Mouse (Mus musculus) cerebellum, adult 11-12 months (tissue): ENCODE results near the gene Arhgap6.

Experiments
- DNase-seq: peaks from one replicate; pipeline ENCODE4 v3.0.0; 2022

Arhgap6 gene

DNA sequence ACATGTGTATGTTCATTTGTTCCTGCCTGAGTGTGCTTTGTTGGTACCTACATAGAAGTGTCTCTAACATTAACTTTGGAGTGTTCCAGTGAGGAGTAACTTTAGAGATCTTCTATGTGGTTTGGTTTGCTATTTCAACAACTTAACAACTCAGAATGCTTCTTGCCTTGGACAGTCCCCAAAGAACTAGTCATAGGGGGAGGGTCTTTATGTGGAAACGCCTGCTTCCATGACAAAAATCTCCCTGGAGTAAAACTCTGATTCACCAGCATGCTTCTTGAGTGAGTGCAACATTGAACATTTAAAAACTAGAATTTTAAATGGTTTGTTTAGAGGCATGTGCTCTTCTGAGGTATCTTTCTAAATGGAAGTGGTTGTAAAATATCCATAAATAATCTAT, 212.2 kb downstream of the Arhgap6 start:
- DNase-seq = no peak

DNA sequence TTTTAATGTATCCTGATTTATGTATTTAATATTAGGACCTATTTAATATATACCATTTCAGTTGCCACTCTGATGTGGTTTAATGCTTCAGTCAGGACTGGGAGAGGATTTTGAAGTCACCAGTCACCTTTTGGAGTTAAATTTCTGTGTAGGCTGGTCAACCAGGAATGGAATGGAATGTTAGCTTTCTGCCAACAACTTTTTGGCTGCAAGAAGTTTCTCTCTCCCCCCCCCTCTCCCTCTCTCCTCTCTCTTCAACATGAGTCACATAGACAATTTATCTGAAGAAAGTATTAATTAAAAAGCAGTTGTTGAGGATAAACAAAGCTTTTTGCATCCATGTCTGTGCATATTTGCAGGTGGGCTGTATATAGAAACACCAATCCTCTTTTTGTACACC, 217.8 kb downstream of the Arhgap6 start:
- DNase-seq = no peak

DNA sequence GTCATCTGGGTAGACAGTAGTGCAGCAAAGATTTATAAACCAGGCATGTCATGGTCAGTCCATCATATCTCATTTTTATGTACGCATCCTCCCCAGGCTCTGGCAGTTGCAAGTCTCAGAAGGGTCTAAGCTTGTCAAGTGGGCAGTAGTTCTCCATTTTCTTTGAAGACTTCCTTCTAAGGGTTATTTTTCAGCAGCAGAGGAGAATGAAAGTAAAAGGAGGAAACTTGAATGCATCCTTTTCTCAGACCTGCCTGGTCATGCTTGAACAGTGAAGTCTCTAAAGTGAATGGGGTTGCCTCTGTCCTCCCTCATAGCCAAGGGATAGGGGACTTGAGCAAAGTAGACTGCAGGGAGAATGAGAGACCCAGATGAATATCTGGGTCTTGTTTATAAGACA, 239.5 kb downstream of the Arhgap6 start:
- no peak for DNase-seq

DNA sequence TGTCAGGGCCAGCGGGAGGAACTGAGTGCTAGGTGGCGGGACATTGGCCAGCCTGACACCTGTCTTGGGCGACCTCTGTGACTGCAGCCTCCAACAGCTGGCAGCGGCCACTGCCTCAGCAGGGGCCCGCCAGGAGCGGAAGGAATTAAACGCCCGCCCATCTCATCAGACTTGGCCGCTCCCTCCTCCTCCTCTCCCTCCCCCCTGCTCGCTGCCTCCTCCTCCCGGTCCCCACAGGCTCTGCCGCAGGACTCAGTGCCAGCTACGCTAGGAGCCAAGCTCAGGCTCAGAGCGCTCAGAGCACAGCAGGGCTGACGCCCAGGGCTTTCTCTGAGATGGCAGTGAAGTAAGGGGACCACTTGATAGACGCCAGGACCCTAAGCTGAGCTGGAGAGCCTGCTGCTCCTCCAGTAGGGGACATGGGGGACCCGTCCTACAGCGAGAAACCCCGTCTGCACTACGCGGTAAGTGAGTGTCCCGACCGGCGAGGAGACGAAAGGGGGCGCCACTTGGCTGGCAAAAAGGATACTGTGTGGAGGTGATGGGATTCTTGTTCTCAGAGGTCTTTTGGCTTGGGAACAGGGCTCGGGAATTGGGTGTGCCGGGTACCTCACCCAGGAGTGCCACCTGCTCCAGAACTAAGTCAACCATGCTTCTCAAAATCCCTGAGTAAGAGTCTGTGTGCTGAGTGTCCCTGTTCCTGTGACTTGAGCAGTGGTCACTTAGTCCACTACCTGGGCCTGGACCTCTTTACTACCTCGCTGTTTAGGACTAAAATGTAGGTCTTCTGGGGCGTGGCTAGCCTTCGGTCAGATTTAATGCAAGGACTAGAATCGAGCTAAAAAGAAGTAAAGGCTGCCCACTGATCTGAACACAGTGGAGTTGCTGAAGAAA, 241.8 kb downstream of the Arhgap6 start:
- peak; percentile 6 for DNase-seq

DNA sequence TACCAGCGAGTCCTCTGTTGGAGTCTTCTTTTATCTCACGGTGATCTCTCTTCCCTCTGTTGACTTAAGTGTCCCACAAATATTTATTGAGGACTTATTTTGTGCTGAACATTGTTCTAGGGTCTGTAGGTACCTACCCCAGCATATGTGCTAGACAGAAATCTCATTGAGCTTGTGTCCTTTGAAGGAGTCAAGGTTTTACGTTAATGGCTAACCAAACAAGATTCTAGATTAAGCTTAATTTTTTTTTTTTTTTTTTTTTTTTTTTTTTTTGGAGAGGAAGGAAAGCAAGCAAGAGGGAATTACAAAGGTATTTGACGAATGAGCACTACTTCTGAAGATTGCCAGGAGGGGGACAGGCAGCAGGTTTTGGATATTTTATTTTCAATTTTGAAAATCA, 242.5 kb downstream of the Arhgap6 start:
- no peak for DNase-seq

DNA sequence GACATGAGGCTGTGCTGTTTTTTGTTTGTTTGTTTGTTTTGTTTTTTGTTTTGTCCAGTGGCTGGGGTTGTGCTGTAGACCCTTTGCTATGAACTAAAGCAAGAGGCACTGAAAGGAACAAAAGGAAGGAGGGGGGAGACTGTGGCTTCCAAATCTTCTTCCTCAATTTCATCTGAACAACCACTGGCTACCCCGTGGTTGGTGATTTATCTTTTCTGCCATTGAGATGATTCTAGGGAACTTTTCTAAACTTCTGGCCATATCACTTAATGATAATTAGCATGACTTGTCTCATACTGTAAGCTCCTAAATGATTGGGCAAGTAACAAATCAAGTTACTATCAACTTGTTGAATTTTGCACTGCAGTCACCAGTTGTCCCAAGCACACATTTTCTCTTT, 249.0 kb downstream of the Arhgap6 start:
- no peak for DNase-seq

DNA sequence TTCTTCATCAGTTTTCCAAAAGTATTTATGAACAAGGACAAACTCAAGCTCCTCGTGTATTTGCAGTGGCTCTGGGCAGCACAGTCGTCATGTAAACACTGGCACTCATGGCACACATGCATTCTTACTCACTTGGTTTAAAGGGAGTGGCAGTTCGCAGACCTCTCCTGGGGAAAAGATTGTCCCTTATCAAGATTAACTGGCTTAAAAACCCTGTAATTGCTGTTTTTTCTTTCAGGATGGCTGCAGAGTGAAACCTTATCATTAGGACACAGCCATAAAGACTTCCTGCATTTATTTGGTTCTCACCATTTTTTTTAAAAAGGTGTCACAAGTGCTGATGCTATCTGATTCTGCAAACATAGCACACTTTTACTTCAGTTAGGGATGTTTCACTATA, 252.7 kb downstream of the Arhgap6 start:
- DNase-seq = no peak

DNA sequence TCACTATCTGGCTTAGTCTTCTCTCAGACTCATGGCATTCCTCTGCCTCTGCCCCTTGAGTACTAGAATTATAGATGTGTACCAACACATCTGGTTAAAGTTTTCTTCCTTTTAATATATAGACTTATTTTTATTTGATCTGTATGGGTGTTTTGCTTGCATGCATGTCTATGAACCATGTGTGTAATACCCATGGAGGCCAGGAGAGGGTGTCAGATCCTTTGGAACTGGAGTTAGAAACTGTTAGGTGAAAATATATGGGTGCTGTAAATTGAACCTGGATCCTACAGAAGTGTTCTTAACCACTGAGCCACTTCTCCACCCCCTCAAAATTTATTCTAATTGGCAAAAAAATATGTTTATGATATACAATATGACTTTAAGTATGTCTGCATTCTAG, 254.7 kb downstream of the Arhgap6 start:
- DNase-seq = no peak

DNA sequence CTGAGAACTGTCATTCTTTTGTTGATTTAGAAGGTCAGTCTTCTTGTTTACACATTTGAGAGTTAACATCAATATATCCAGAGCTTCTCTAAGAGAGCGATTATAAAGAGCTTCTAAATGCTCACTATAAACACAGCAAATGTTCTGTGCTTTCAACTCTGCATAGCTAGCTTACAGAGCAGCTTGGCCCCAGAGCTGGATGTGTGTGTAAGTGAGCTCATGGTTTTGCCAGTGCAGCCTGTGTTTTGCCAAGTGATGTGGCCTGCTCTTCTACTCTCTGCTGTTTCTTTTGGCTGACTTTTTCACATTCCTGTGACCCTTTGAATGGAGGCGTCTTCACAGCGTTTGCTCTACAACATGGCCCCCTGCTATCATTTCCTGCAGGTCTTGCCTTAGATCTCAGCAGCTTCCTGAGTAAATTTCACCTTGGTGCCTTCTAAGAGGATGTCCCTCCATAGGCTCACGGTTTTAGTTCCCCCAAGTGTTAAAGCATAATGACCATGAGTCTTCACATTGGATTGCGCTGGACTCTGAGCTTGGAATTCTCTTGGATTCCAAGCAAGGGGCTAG, 259.1 kb downstream of the Arhgap6 start:
- DNase-seq = no peak

DNA sequence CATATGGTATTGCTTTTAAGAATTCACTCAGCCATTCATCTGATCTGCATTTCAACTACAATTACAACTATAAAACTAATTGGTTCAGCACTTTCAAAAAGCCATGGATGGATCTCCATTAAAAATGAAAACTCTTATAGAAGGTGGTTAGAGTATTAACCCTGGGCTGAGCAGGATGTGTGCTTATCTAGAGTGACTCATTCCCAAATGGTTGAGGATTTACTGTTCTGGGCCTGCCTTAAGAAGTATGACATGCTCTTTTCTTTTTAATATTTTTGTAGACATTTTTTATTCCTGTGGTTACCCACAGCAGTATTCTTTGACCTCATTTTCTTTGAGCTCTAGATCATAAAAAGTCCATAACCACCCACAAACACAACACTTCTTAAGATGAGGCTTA, 267.7 kb downstream of the Arhgap6 start:
- no peak for DNase-seq

DNA sequence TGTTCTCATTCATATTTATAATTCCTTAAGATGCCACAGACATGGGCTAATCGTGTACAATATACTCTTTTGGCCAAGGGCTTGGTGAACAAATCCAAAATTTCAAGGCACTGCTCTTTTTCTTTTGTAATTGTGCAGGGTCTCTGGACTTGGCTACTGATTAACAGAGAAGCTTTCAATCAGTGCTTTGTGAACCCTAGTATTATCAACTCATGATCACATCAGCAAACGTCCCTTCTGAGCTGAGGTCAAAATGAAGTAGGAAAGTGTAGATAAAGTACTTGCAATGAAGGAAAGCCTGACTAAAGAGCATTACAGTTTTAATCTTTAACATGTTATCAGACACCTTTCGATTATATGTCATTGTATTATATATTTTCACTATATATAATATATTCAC, 270.4 kb downstream of the Arhgap6 start:
- DNase-seq = no peak

DNA sequence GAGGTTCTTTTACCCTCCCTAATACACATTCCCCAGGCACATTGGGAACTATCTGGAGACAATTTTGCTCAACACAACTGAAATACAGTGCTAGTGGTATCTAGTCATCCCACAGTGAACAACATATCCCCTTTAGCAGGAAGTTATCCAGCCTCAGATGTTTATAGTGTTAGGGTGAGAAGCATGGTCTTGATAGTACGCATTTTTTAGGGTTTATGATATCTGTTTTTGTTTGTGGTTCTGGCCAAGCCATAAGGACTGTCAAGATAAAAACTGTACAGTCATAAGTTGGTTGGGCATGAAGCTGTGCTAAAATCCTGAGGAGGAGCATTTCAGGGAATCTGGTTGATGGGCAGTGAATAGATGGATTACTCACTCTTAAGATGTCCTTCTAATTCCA, 271.0 kb downstream of the Arhgap6 start:
- DNase-seq = no peak

DNA sequence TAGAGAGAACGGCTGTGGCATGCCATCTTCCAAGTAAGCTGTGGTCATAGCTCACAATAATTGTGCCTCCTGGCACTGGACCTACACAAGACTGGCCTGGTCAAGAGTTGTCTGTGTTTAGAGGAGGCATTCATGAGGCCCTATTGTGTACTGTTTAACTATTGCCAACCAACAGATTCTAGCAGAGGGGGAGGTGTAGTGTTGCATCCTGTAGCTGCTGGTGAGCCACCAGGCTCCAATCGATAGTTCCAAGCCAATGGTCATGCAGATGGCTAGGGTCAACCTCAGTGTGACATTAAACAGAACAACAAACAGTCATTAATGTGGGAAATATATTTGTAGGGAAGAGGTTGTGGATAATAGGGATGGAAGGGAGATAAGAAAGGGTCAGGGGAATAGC, 280.1 kb downstream of the Arhgap6 start:
- no peak for DNase-seq

DNA sequence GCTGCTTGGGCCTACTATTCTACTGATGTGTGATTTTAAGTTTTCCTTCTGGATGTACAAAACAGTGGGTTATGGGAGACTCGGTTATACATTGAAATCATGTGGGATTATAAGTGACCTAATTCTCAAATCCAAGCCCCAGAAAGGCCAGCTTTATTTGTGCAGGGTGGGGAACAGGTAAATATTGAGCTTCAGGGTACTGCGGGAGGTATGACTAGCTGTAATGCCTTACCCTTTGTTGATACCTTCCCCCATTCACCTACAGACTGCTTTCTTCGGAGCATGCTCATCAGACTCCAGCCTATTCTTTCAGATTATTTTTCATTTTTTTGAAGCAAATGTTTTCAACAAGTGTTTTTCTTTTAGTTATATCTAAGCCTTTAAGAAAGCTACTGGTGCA, 286.7 kb downstream of the Arhgap6 start:
- DNase-seq = no peak

DNA sequence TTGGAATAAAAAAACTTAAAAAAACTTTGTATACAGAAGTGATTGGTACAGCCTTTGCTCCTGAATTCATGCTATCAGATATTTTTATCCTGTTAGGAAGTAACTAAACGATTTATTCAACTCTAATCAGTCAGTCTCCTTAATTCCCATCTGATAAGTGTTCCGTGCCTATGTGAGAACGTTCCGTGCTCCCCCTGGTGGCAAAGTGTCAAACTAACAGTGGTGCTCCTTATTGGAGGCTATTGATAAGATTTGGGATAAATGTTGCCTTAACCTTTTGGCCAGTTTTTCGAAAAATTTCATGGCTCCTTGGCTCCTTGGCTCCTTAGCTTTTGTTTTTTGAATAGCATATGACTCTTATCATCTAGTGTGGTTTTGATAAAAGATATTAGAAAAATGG, 291.0 kb downstream of the Arhgap6 start:
- peak; percentile 2 for DNase-seq

DNA sequence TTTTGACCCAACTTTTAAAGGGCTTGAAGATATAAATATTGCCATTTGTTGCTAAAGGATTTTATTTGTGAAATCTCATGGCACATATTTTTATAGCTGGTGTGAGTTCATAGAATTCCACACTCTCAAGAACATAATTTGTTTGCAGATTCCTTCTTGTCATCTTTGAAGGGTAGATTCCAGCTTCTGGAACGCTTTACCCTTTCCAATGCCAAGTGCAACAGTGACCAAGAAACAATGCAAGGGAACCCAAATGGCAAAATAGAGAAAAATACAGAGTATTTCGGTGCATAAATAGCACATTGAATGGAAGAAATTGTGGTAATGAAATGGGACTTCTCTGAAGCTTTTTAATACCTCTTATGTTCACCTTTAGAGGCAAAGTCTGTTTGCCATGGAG, 294.3 kb downstream of the Arhgap6 start:
- no peak for DNase-seq

DNA sequence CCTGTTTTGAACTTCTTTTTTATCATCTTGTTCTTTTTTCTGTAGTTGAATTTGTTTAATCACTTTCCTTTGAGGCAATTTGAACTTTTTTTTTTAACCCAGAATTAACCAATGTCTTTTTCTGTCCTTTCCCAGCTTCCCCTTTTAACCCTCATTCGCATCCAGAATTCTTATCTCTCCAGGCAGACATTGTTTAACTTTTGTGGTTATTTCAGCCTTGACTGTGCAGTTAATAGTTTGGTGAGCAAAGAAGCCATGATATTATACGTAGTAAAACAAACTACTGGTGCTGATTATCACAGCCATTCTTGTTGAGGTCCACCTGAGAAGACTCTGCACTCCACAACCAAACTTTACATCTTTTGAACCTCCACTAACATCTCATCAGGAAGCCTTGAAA, 299.7 kb downstream of the Arhgap6 start:
- no peak for DNase-seq

DNA sequence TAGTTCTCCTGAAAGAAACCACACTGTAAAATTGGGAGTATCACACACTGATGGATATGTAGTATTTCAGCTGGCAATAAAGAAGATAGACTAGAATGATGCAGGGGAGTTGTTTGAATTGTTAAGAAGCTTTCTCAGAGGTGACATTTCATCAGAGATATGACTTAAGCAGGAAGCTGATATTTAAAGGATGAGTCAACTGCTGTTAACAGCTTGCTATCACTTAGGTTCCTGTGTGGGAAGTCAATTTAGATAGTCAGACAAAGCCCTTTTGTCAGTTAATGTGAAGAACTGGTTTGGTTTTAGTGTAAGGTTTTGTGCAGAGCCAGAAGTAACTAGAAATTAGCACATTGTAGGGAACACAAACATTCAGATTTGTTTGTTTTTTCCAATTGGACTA, 300.7 kb downstream of the Arhgap6 start:
- no peak for DNase-seq

DNA sequence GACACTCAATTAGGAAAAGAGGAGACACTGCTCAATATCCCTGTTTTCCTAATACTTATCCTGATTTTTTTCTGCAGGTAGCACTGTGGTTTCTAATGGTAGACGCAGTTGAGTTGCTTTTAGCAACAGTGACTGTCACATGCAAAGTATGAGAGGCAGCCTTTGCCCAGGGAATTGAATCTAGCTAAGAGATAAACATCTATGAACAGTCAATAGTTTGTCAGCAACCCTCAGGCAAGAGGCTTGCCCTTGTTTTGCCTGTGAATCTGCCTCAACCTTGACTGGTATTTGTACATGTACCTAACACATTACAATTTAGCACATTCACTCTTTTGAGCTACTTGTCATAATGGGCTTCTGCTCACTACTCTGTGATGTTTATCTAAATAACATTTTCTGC, 307.8 kb downstream of the Arhgap6 start:
- no peak for DNase-seq

DNA sequence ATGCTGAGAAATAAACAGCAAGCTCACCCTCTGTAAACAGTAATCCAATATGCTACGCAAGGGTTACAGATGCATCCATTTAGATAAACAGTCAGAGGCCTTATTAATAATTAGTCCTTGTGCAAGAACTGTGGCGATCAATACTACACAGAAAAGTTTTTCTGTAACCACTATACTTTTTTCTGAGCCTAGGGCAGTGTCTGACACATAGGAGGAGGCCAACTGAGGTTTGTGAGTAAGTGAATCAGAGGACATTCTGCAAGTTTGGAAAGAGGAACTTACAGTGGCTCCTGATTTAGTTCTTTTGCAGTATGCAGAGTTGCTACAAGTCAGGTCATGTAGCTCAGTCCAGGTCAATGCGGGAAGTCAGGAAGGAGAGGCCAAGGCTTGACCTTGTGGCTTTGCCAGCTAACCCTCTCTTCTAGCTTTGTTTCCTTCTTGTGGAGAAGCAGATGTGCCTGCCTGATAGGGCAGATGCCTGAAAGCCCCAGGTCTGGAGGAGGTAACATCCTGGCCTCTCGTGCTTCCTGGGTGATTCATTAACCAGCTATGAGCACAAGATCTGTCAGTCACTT, 311.2 kb downstream of the Arhgap6 start:
- DNase-seq = no peak

DNA sequence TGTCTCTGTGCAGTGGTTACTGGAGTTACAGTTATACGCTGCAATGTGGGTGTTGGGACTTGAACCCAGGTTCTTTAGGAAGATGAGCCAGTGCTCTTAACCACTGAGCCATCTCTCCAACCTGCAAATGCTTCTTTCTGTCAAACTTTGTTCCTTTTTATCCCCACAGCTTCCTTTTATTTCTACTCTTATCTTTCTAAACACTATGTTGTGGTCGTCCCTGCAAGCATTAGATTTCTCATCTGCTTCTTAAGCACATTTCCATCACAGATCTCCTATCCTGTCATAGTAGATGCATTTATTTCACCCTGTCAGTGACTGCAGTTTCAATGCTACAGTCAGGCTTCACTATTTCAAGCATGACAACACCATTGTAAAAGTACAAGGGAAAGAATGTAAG, 312.5 kb downstream of the Arhgap6 start:
- DNase-seq = no peak

DNA sequence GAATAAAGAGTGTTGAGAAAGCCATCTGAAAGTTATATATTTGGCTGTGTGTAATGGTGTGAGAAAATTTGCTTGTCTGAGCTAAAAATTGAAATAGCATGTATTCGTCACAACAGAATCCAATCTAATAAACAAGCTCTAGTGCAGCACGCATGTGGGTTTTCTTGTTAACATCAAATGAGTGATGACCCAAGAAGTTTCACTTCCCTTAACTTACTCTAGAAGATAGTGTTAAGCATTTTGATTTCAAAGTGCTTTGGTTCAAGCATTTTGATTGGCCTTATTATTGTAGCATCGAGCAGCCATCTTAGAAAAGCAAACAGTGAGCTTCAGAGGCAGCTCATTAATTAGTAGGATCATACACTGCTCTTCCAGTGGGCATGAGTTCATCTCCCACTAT, 315.1 kb downstream of the Arhgap6 start:
- no peak for DNase-seq

DNA sequence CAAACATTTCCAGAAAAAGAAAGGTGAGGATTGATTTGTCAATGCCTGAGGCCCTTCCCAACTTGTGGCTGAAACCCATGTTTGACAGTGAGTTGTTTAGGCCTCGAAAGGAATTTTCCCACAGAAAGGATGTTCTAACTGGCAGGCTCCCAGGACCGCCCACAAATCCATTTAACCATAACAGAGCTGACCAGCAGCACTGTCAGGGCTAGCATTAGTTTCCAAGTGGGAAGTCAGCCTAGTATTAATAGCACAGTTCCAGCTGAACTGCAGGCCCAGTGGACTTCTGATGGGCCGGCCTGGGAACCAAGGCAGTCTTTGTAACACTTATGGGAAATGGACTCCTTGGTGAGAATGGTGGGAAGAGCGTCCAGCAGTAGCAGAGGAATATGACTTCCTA, 317.8 kb downstream of the Arhgap6 start:
- no peak for DNase-seq

DNA sequence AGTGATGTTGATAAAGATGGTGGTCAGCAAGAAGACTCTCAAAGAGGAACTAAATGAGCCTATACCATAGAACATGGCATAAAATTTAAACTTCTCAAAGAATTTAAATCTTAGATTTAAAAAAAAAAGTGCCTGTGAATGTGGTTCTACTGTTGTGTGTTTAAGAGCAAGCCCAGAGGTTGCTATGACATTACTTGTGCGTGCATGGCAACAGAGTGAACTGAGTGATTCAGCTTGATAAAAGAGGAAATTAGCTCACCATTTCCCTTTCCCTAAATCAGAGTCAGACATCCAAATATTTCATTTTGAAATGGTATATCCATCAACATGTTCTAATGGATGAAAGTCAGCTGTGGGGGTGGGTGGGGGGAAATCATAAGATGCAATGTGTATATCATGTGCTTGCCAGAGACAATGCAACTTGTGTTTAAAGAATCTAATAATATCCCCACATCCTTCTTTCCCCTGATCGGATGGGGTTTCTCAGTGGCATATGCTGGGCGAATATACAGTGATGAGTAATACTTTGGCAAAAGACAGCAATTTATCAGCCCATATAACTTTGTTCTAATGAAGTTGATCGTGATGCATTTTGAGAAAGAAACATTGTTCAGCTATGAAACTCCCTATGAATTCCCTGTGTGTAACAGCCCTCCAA, 328.3 kb downstream of the Arhgap6 start:
- DNase-seq = no peak
